Comparison of ENCODE assay signal across 12 mouse cellular contexts in the genomic region with DNA sequence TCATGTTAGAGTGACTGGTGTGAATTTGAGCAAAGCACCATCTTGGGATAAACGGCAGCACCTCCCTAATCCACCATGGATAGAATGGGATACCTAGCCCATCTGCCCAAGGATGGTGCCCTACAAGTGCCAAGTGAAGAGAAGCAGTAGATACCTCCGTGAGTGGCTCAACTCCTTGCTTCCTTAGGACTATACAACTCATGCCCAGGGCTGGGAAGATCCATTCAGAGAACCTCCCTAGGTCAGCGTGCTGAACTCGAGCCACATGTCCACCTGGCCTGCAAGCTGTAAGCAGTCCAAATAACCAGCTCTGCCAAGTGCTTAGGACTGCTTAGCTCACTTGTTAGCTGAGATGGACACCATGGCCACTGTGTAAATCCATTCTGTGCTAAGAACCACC. TPM values are rescaled to one million over a fixed set of nuclear protein-coding genes. Genes with fewer than 3 reads are reported as not detected.
DNase-seq lines count a peak whose midpoint lies in the region; ATAC-seq lines count a peak whose summit lies in the region.
"Had no signal": no experiment of that assay in that cellular context is flagged by ENCODE, and none has a peak within 500 bp of the region (broad histone marks: within the 10 kb centered on the region; RNA-seq: fewer than 3 reads in every experiment).

No protein-coding gene starts in this region.

- H3K4me3 ChIP-seq in midbrain, embryonic 11.5 days (ENCODE audit: low read depth, low read length), result no peak overlapping the region
- H3K4me3 ChIP-seq in midbrain, embryonic 15.5 days, result no peak overlapping the region
- H3K4me3 ChIP-seq: heart, embryonic 15.5 days; lung, embryonic 15.5 days had no signal

- H3K36me3 ChIP-seq in midbrain, embryonic 11.5 days (ENCODE audit: control insufficient read depth, insufficient read depth, low read length), result peaks cover 40% of the 10 kb centered on the region
- peaks cover 41% of the 10 kb centered on the region for H3K36me3 ChIP-seq in midbrain, embryonic 15.5 days (replicated peaks)

- no peaks in the 10 kb centered on the region for H3K4me1 ChIP-seq in midbrain, embryonic 11.5 days (ENCODE audit: control insufficient read depth, insufficient read depth, low read length)
- no peaks in the 10 kb centered on the region for H3K4me1 ChIP-seq in midbrain, embryonic 15.5 days
- H3K4me1 ChIP-seq: lung, embryonic 15.5 days had no signal

- DNase-seq in heart, adult 18-20 months, result peak; percentile 25 to 44
- no peak for DNase-seq in heart, adult 9 months (ENCODE audit: low spot score in 2 of 2)
- peak; percentile 91 for DNase-seq in midbrain, embryonic 11.5 days (ENCODE audit: low spot score, missing footprints)
- DNase-seq in cerebellum, adult 9-10 months, result peak; percentile 77
- DNase-seq in gastrocnemius, postnatal 25 days, result peak; percentile 66
- no peak for DNase-seq in thymus, postnatal 14 days
- DNase-seq: adrenal gland, postnatal 25 days had no signal

- 79% methylated on average over 4 of the region's 4 CpGs for WGBS in midbrain, embryonic 11.5 days
- WGBS in midbrain, embryonic 15.5 days, result 80% methylated on average over 4 of the region's 4 CpGs

- no peak overlapping the region for H3K9ac ChIP-seq in midbrain, embryonic 11.5 days (ENCODE audit: low read length)
- no peak overlapping the region for H3K9ac ChIP-seq in midbrain, embryonic 15.5 days
- H3K9ac ChIP-seq: heart, embryonic 15.5 days; lung, embryonic 15.5 days had no signal

- ATAC-seq in midbrain, embryonic 11.5 days (ENCODE audit: low FRiP score), result no peak
- ATAC-seq in midbrain, embryonic 15.5 days (replicated peaks), result no peak
- no peak for ATAC-seq in granulocyte monocyte progenitor cell, adult 5-6 weeks (replicated peaks; ENCODE audit: poor library complexity, severe bottlenecking)
- ATAC-seq: inflammation-experienced regulatory T-cells, adult 6 months had no signal

- H3K4me2 ChIP-seq in midbrain, embryonic 11.5 days, result no peak overlapping the region
- H3K4me2 ChIP-seq in midbrain, embryonic 15.5 days, result no peak overlapping the region
- H3K4me2 ChIP-seq: heart, embryonic 15.5 days; lung, embryonic 15.5 days had no signal

- H3K27ac ChIP-seq in midbrain, embryonic 11.5 days (ENCODE audit: low read depth, low read length), result no peak overlapping the region
- H3K27ac ChIP-seq in midbrain, embryonic 15.5 days, result no peak overlapping the region
- H3K27ac ChIP-seq: heart, embryonic 15.5 days; lung, embryonic 15.5 days had no signal

- H3K9me3 ChIP-seq in midbrain, embryonic 11.5 days (ENCODE audit: control insufficient read depth, low read length), result no peaks in the 10 kb centered on the region
- H3K9me3 ChIP-seq in midbrain, embryonic 15.5 days, result no peaks in the 10 kb centered on the region
- H3K9me3 ChIP-seq: heart, embryonic 15.5 days; lung, embryonic 15.5 days had no signal

- H3K27me3 ChIP-seq in midbrain, embryonic 11.5 days (ENCODE audit: control insufficient read depth, insufficient read depth, low read length), result no peaks in the 10 kb centered on the region
- H3K27me3 ChIP-seq in midbrain, embryonic 15.5 days (replicated peaks), result no peaks in the 10 kb centered on the region
- H3K27me3 ChIP-seq: heart, embryonic 15.5 days; lung, embryonic 15.5 days had no signal

RNA-seq across cellular contexts. Expression of a gene that starts 11.0 kb away (rescaled TPM):
- 1 to 10 TPM; 3.3 to 4.3 TPM for total RNA-seq in heart, adult 18-20 months (2021)
- polyA plus RNA-seq in midbrain, embryonic 11.5 days (2014; fragmentation: Nextera tagmentation; extraction: Ambion mirVana), result 14.9 and 16.4 TPM in 2 replicates
- polyA plus RNA-seq in midbrain, embryonic 15.5 days (2015; fragmentation: Nextera tagmentation; extraction: Ambion mirVana), result 9.0 and 11.0 TPM in 2 replicates
- 1 to 10 TPM; 7.3 to 7.7 TPM for total RNA-seq in gastrocnemius, postnatal 25 days (2021)
- total RNA-seq in granulocyte monocyte progenitor cell, adult 5-6 weeks (2014; fragmentation: Nextera tagmentation), result 0.38 TPM in 1 of 2 replicates, not detected in the other
- total RNA-seq in granulocyte monocyte progenitor cell, adult 5-6 weeks (2017), result 0.56 TPM in 1 of 2 replicates, not detected in the other

RNA-seq across cellular contexts. Expression of a gene that starts 19.3 kb away (rescaled TPM):
- 10 to 100 TPM; 69.9 to 83.9 TPM for total RNA-seq in heart, adult 18-20 months (2021)
- 81.9 and 82.6 TPM in 2 replicates for polyA plus RNA-seq in midbrain, embryonic 11.5 days (2014; fragmentation: Nextera tagmentation; extraction: Ambion mirVana)
- 57.8 and 63.3 TPM in 2 replicates for polyA plus RNA-seq in midbrain, embryonic 15.5 days (2015; fragmentation: Nextera tagmentation; extraction: Ambion mirVana)
- 10 to 100 TPM; 65.3 to 72.8 TPM for total RNA-seq in gastrocnemius, postnatal 25 days (2021)
- total RNA-seq in granulocyte monocyte progenitor cell, adult 5-6 weeks (2014; fragmentation: Nextera tagmentation), result 159 and 203 TPM in 2 replicates
- 124 and 142 TPM in 2 replicates for total RNA-seq in granulocyte monocyte progenitor cell, adult 5-6 weeks (2017)

RNA-seq across cellular contexts. Expression of a gene that starts 22.2 kb away (rescaled TPM):
- total RNA-seq in heart, adult 18-20 months (2021), result 1 to 10 TPM; 1.4 to 1.5 TPM
- polyA plus RNA-seq in midbrain, embryonic 11.5 days (2014; fragmentation: Nextera tagmentation; extraction: Ambion mirVana), result not detected in 2 replicates
- 0.10 TPM in 1 of 2 replicates, not detected in the other for polyA plus RNA-seq in midbrain, embryonic 15.5 days (2015; fragmentation: Nextera tagmentation; extraction: Ambion mirVana)
- not detected for total RNA-seq in gastrocnemius, postnatal 25 days (2021)
- total RNA-seq in granulocyte monocyte progenitor cell, adult 5-6 weeks (2014; fragmentation: Nextera tagmentation), result not detected in 2 replicates
- not detected in 2 replicates for total RNA-seq in granulocyte monocyte progenitor cell, adult 5-6 weeks (2017)
- polyA plus RNA-seq: inflammation-experienced regulatory T-cells, adult 6 months had no signal

Comparison
In these comparisons a context has a peak if more than half of its experiments do, and no peak if none do; other contexts are left out.
1. DNase-seq: peak in heart, adult 18-20 months (2 of 2), midbrain, embryonic 11.5 days (single experiment), cerebellum, adult 9-10 months (single experiment) and gastrocnemius, postnatal 25 days (single experiment); none in heart, adult 9 months (0 of 2) and thymus, postnatal 14 days (single experiment).